Mouse (Mus musculus): ENCODE measurements around the gene Usp24. TPM values are rescaled to one million over a fixed set of nuclear protein-coding genes. Genes with fewer than 3 reads are reported as not detected.

The Usp24 gene
- total and polyA plus RNA-seq, 2 experiments from 2014 or later, result 5.9 to 27.3 TPM

- Histone ChIP-seq H3K36me3 (replicated peaks; ENCODE audit: control insufficient read depth, insufficient read depth, low read length) (no peaks in the 10 kb centered on the region), H3K4me3 (ENCODE audit: low read depth, low read length) (no peak overlapping the region)
- 60% methylated on average over 9 of the region's 9 CpGs for WGBS
Observed at GRCm38 (mm10) chr4:106462016-106462415, 146.0 kb downstream of the Usp24 start.

GRCm38 (mm10) chr4:106462524-106462923, 146.5 kb downstream of the Usp24 start:
- WGBS, result 77% methylated on average over 5 of the region's 5 CpGs

More at GRCm38 (mm10) chr4:106462016-106462415, 146.0 kb downstream of the Usp24 start:
- Histone ChIP-seq H3K4me2 (ENCODE audit: low read depth, low read length) (no peak overlapping the region), H3K9me3 (replicated peaks; ENCODE audit: control insufficient read depth, low read length) (no peaks in the 10 kb centered on the region), H3K9ac (replicated peaks; ENCODE audit: low read depth, low read length) (no peak overlapping the region), H3K27ac (ENCODE audit: low read depth) (no peak overlapping the region), H3K4me1 (ENCODE audit: control insufficient read depth, insufficient read depth) (0 out of 2 replicates have a peak, but pooled peaks cover 3% of the 10 kb centered on the region), H3K27me3 (ENCODE audit: control insufficient read depth, insufficient read depth, low read length) (peaks cover 44% of the 10 kb centered on the region)
- TF ChIP-seq EP300 (IDR thresholded peaks at IDR 0.05; ENCODE audit: low read depth), result no peak
- no peak for TF ChIP-seq CTCF (IDR thresholded peaks at IDR 0.05; ENCODE audit: low read depth)
- ATAC-seq (ENCODE audit: insufficient read depth, low read depth) (no peak), DNase-seq (ENCODE audit: low spot score) (no peak)

GRCm38 (mm10) chr4:106463174-106463801, 147.3 kb downstream of the Usp24 start:
- H3K36me3 ChIP-seq (replicated peaks; ENCODE audit: control insufficient read depth, insufficient read depth, low read length), result no peaks in the 10 kb centered on the region
- no peak overlapping the region for H3K9ac ChIP-seq (replicated peaks; ENCODE audit: low read depth, low read length)
- ATAC-seq (ENCODE audit: insufficient read depth, low read depth) (no peak), DNase-seq (ENCODE audit: low spot score) (no peak)
- H3K9me3 ChIP-seq (replicated peaks; ENCODE audit: control insufficient read depth, low read length), result no peaks in the 10 kb centered on the region
- no peak for TF ChIP-seq EP300 (IDR thresholded peaks at IDR 0.05; ENCODE audit: low read depth)
- no peak for TF ChIP-seq CTCF (IDR thresholded peaks at IDR 0.05; ENCODE audit: low read depth)
- H3K27me3 ChIP-seq (ENCODE audit: control insufficient read depth, insufficient read depth, low read length), result peaks cover 44% of the 10 kb centered on the region
- H3K4me3 ChIP-seq (ENCODE audit: low read depth, low read length), result peak overlapping the region; percentile 33
- no peak overlapping the region for H3K27ac ChIP-seq (ENCODE audit: low read depth)
- H3K4me1 ChIP-seq (ENCODE audit: control insufficient read depth, insufficient read depth), result 0 out of 2 replicates have a peak, but pooled peaks cover 3% of the 10 kb centered on the region
- 31% methylated on average over 21 of the region's 21 CpGs for WGBS
- peak overlapping the region; percentile 54 for H3K4me2 ChIP-seq (ENCODE audit: low read depth, low read length)

More at GRCm38 (mm10) chr4:106462524-106462923, 146.5 kb downstream of the Usp24 start:
- 0 out of 2 replicates have a peak, but pooled peaks cover 3% of the 10 kb centered on the region for H3K4me1 ChIP-seq (ENCODE audit: control insufficient read depth, insufficient read depth)
- no peaks in the 10 kb centered on the region for H3K36me3 ChIP-seq (replicated peaks; ENCODE audit: control insufficient read depth, insufficient read depth, low read length)
- TF ChIP-seq CTCF (IDR thresholded peaks at IDR 0.05; ENCODE audit: low read depth) (no peak), EP300 (IDR thresholded peaks at IDR 0.05; ENCODE audit: low read depth) (no peak)
- no peak overlapping the region for H3K4me3 ChIP-seq (ENCODE audit: low read depth, low read length)
- peaks cover 44% of the 10 kb centered on the region for H3K27me3 ChIP-seq (ENCODE audit: control insufficient read depth, insufficient read depth, low read length)
- H3K27ac ChIP-seq (ENCODE audit: low read depth), result no peak overlapping the region
- DNase-seq (ENCODE audit: low spot score) (no peak), ATAC-seq (ENCODE audit: insufficient read depth, low read depth) (no peak)
- H3K9me3 ChIP-seq (replicated peaks; ENCODE audit: control insufficient read depth, low read length), result no peaks in the 10 kb centered on the region
- no peak overlapping the region for H3K9ac ChIP-seq (replicated peaks; ENCODE audit: low read depth, low read length)
- no peak overlapping the region for H3K4me2 ChIP-seq (ENCODE audit: low read depth, low read length)

- ATAC-seq (ENCODE audit: insufficient read depth, low read depth) (no peak), DNase-seq (ENCODE audit: low spot score) (no peak)
- peaks cover 29% of the 10 kb centered on the region for H3K27me3 ChIP-seq (ENCODE audit: control insufficient read depth, insufficient read depth, low read length)
- no peak overlapping the region for H3K27ac ChIP-seq (ENCODE audit: low read depth)
- 72% methylated on average over 13 of the region's 13 CpGs for WGBS
- no peak overlapping the region for H3K4me2 ChIP-seq (ENCODE audit: low read depth, low read length)
- TF ChIP-seq EP300 (IDR thresholded peaks at IDR 0.05; ENCODE audit: low read depth), result no peak
- no peak for TF ChIP-seq CTCF (IDR thresholded peaks at IDR 0.05; ENCODE audit: low read depth)
- H3K4me1 ChIP-seq (ENCODE audit: control insufficient read depth, insufficient read depth), result 0 out of 2 replicates have a peak, but pooled peaks cover 3% of the 10 kb centered on the region
- H3K9me3 ChIP-seq (replicated peaks; ENCODE audit: control insufficient read depth, low read length), result no peaks in the 10 kb centered on the region
- H3K9ac ChIP-seq (replicated peaks; ENCODE audit: low read depth, low read length), result no peak overlapping the region
- H3K4me3 ChIP-seq (ENCODE audit: low read depth, low read length), result no peak overlapping the region
- H3K36me3 ChIP-seq (replicated peaks; ENCODE audit: control insufficient read depth, insufficient read depth, low read length), result no peaks in the 10 kb centered on the region
Observed at GRCm38 (mm10) chr4:106467420-106468110, 151.6 kb downstream of the Usp24 start.

- no peak overlapping the region for H3K9ac ChIP-seq (replicated peaks; ENCODE audit: low read depth, low read length)
- DNase-seq (ENCODE audit: low spot score) (no peak), ATAC-seq (ENCODE audit: insufficient read depth, low read depth) (no peak)
- H3K4me2 ChIP-seq (ENCODE audit: low read depth, low read length), result no peak overlapping the region
- no peaks in the 10 kb centered on the region for H3K4me1 ChIP-seq (ENCODE audit: control insufficient read depth, insufficient read depth)
- TF ChIP-seq EP300 (IDR thresholded peaks at IDR 0.05; ENCODE audit: low read depth) (no peak), CTCF (IDR thresholded peaks at IDR 0.05; ENCODE audit: low read depth) (no peak)
- no peaks in the 10 kb centered on the region for H3K36me3 ChIP-seq (replicated peaks; ENCODE audit: control insufficient read depth, insufficient read depth, low read length)
- 62% methylated on average over 5 of the region's 5 CpGs for WGBS
- no peak overlapping the region for H3K27ac ChIP-seq (ENCODE audit: low read depth)
- H3K27me3 ChIP-seq (ENCODE audit: control insufficient read depth, insufficient read depth, low read length), result 0 out of 2 replicates have a peak, but pooled peaks cover 6% of the 10 kb centered on the region
- H3K9me3 ChIP-seq (replicated peaks; ENCODE audit: control insufficient read depth, low read length), result no peaks in the 10 kb centered on the region
- no peak overlapping the region for H3K4me3 ChIP-seq (ENCODE audit: low read depth, low read length)
Observed at GRCm38 (mm10) chr4:106470921-106471320, 154.9 kb downstream of the Usp24 start.
